15 mouse cellular contexts compared by ENCODE assay signal in the genomic region with DNA sequence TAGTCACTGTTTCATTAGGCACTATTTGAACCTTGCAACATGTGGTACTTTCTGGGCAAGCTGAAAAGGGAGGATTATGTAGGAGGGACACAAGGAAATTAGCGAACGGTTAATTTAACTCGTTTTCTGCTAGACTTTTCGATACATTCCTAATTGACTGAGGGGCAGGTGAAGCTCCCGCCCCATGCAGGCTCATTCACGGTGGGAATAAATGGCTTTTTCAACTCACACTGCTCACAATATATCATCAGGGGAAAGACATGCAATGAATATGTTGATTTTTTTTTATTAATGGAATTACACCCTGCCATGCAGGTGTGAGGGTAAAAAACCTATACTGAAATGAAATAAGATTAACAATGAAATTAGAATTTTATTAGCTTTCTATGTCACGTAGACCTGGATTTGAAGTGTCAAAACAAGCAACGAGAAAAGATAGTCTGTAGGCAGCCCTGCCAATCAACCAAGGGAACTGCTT. TPM values are rescaled to one million over a fixed set of nuclear protein-coding genes. Genes with fewer than 3 reads are reported as not detected.
A peak's percentile ranks its signal among the peaks of the same experiment; 100 is the strongest.
DNase-seq lines count a peak whose midpoint lies in the region; ATAC-seq and TF ChIP-seq lines count a peak whose summit lies in the region.
"Had no signal": no experiment of that assay in that cellular context is flagged by ENCODE, and none has a peak within 500 bp of the region (broad histone marks: within the 10 kb centered on the region; RNA-seq: fewer than 3 reads in every experiment).

No protein-coding gene starts in this region.

- H3K4me2 ChIP-seq in heart, postnatal 0 days (ENCODE audit: low read depth, low read length) = peak overlapping the region; percentile 40
- peak overlapping the region; percentile 42; the same call in 1 of the 2 replicates for H3K4me2 ChIP-seq in midbrain, embryonic 12.5 days (replicated peaks)
- no peak overlapping the region for H3K4me2 ChIP-seq in midbrain, postnatal 0 days (ENCODE audit: low read depth, low read length, poor library complexity, severe bottlenecking)
- H3K4me2 ChIP-seq in forebrain, postnatal 0 days (ENCODE audit: low read depth) = peak overlapping the region; percentile 29; the same call in 1 of the 2 replicates
- H3K4me2 ChIP-seq: embryonic facial prominence, embryonic 12.5 days; liver, embryonic 11.5 days had no signal

- DNase-seq in heart, postnatal 0 days (ENCODE audit: low spot score) = no peak
- no peak for DNase-seq in heart, postnatal 4 days
- DNase-seq in midbrain, postnatal 0 days (ENCODE audit: low spot score) = no peak
- no peak for DNase-seq in forebrain, embryonic 10.5 days (ENCODE audit: extremely low spot score, low spot score)
- DNase-seq in forebrain, postnatal 0 days = peak; percentile 53
- no peak for DNase-seq in left cerebral cortex, adult 8-10 months (ENCODE audit: low spot score in 2 of 2)
- no peak for DNase-seq in liver
- DNase-seq: cerebellum, adult 2 months; layer of hippocampus, postnatal 36 days; lung, postnatal 10 days; thymus, postnatal 14 days had no signal

- TF ChIP-seq EP300 in heart, postnatal 0 days (IDR thresholded peaks at IDR 0.05; ENCODE audit: low read depth) = no peak

- H3K4me1 ChIP-seq in heart, postnatal 0 days (ENCODE audit: control insufficient read depth, insufficient read depth) = no peaks in the 10 kb centered on the region
- peaks cover 40% of the 10 kb centered on the region for H3K4me1 ChIP-seq in midbrain, embryonic 12.5 days
- H3K4me1 ChIP-seq in midbrain, postnatal 0 days (ENCODE audit: insufficient read depth, low read length) = peaks cover 3% of the 10 kb centered on the region; the same call in 1 of the 2 replicates
- peaks cover 63% of the 10 kb centered on the region for H3K4me1 ChIP-seq in forebrain, embryonic 10.5 days
- H3K4me1 ChIP-seq in forebrain, postnatal 0 days (ENCODE audit: insufficient read depth) = no peaks in the 10 kb centered on the region
- H3K4me1 ChIP-seq: embryonic facial prominence, embryonic 12.5 days had no signal

- H3K36me3 ChIP-seq in heart, postnatal 0 days (replicated peaks; ENCODE audit: control insufficient read depth, insufficient read depth, low read length) = no peaks in the 10 kb centered on the region
- no peaks in the 10 kb centered on the region for H3K36me3 ChIP-seq in midbrain, embryonic 12.5 days
- H3K36me3 ChIP-seq in midbrain, postnatal 0 days (ENCODE audit: insufficient read depth, low read length) = no peaks in the 10 kb centered on the region
- H3K36me3 ChIP-seq in forebrain, embryonic 10.5 days (replicated peaks) = no peaks in the 10 kb centered on the region
- no peaks in the 10 kb centered on the region for H3K36me3 ChIP-seq in forebrain, postnatal 0 days (ENCODE audit: insufficient read depth)
- H3K36me3 ChIP-seq: embryonic facial prominence, embryonic 12.5 days; hindbrain, embryonic 15.5 days had no signal

- no peak overlapping the region for H3K27ac ChIP-seq in heart, postnatal 0 days (ENCODE audit: low read depth)
- no peak overlapping the region for H3K27ac ChIP-seq in midbrain, embryonic 12.5 days (replicated peaks)
- no peak overlapping the region for H3K27ac ChIP-seq in midbrain, postnatal 0 days (ENCODE audit: low read depth, low read length)
- H3K27ac ChIP-seq in forebrain, embryonic 10.5 days = peak overlapping the region; percentile 72; the same call in 1 of the 2 replicates
- H3K27ac ChIP-seq in forebrain, postnatal 0 days (ENCODE audit: low read depth, low read length) = no peak overlapping the region
- H3K27ac ChIP-seq: embryonic facial prominence, embryonic 12.5 days; hindbrain, embryonic 15.5 days had no signal

- H3K9ac ChIP-seq in heart, postnatal 0 days (replicated peaks; ENCODE audit: low read depth, low read length) = no peak overlapping the region
- H3K9ac ChIP-seq in midbrain, embryonic 12.5 days (replicated peaks) = no peak overlapping the region
- H3K9ac ChIP-seq in midbrain, postnatal 0 days (replicated peaks; ENCODE audit: low read length, poor library complexity, severe bottlenecking) = no peak overlapping the region
- no peak overlapping the region for H3K9ac ChIP-seq in forebrain, postnatal 0 days
- H3K9ac ChIP-seq: embryonic facial prominence, embryonic 12.5 days; hindbrain, embryonic 15.5 days had no signal

- ATAC-seq in heart, postnatal 0 days (ENCODE audit: insufficient read depth, low read depth) = no peak
- no peak for ATAC-seq in midbrain, embryonic 12.5 days (ENCODE audit: low FRiP score, low read depth)
- ATAC-seq in midbrain, postnatal 0 days (ENCODE audit: low FRiP score) = no peak
- ATAC-seq in forebrain, postnatal 0 days = no peak

- no peak for TF ChIP-seq CTCF in heart, postnatal 0 days (IDR thresholded peaks at IDR 0.05; ENCODE audit: low read depth)
- TF ChIP-seq CTCF in midbrain, postnatal 0 days (IDR thresholded peaks at IDR 0.05) = no peak
- TF ChIP-seq CTCF in forebrain, postnatal 0 days (IDR thresholded peaks at IDR 0.05; ENCODE audit: low read depth) = no peak

- H3K9me3 ChIP-seq in heart, postnatal 0 days (replicated peaks; ENCODE audit: control insufficient read depth, low read length) = no peaks in the 10 kb centered on the region
- no peaks in the 10 kb centered on the region for H3K9me3 ChIP-seq in midbrain, embryonic 12.5 days
- no peaks in the 10 kb centered on the region for H3K9me3 ChIP-seq in midbrain, postnatal 0 days (ENCODE audit: low read length)
- no peaks in the 10 kb centered on the region for H3K9me3 ChIP-seq in forebrain, embryonic 10.5 days
- no peaks in the 10 kb centered on the region for H3K9me3 ChIP-seq in forebrain, postnatal 0 days (ENCODE audit: low read length)
- H3K9me3 ChIP-seq: embryonic facial prominence, embryonic 12.5 days; hindbrain, embryonic 15.5 days had no signal

- H3K4me3 ChIP-seq in heart, postnatal 0 days (ENCODE audit: low read depth, low read length) = peak overlapping the region; percentile 25
- 0 out of 2 replicates have a peak overlapping the region, but pooled peaks have one; percentile 21 for H3K4me3 ChIP-seq in midbrain, embryonic 12.5 days
- H3K4me3 ChIP-seq in midbrain, postnatal 0 days (ENCODE audit: low read depth, low read length) = no peak overlapping the region
- peak overlapping the region; percentile 40 for H3K4me3 ChIP-seq in forebrain, embryonic 10.5 days
- no peak overlapping the region for H3K4me3 ChIP-seq in forebrain, postnatal 0 days (ENCODE audit: low read depth, low read length)

- H3K27me3 ChIP-seq in heart, postnatal 0 days (ENCODE audit: control insufficient read depth, insufficient read depth, low read length) = peaks cover 88% of the 10 kb centered on the region
- peaks cover 93% of the 10 kb centered on the region for H3K27me3 ChIP-seq in midbrain, embryonic 12.5 days
- H3K27me3 ChIP-seq in midbrain, postnatal 0 days (ENCODE audit: insufficient read depth, low read length) = peaks cover 76% of the 10 kb centered on the region
- H3K27me3 ChIP-seq in forebrain, embryonic 10.5 days (ENCODE audit: poor library complexity, severe bottlenecking) = peaks cover 100% of the 10 kb centered on the region
- H3K27me3 ChIP-seq in forebrain, postnatal 0 days (ENCODE audit: insufficient read depth, low read length) = peaks cover 71% of the 10 kb centered on the region

- 6% methylated on average over 8 of the region's 8 CpGs for WGBS in heart, postnatal 0 days
- 3% methylated on average over 8 of the region's 8 CpGs for WGBS in midbrain, embryonic 12.5 days
- WGBS in midbrain, postnatal 0 days = 2% methylated on average over 8 of the region's 8 CpGs
- WGBS in forebrain, embryonic 10.5 days = under 1% methylated on average over 8 of the region's 8 CpGs
- 2% methylated on average over 8 of the region's 8 CpGs for WGBS in forebrain, postnatal 0 days

RNA-seq across cellular contexts. Expression of a gene that starts 9.0 kb away (rescaled TPM):
- not detected in 2 replicates for total RNA-seq in heart, postnatal 0 days (2014; rRNA removed; ENCODE audit: low replicate concordance)
- polyA plus RNA-seq in heart, postnatal 0 days (2015; fragmentation: Nextera tagmentation; extraction: Ambion mirVana) = not detected in 2 replicates
- total RNA-seq in heart, postnatal 4 days (2021) = not detected
- polyA plus RNA-seq in midbrain, embryonic 12.5 days (2016; fragmentation: Nextera tagmentation; extraction: Ambion mirVana) = 3.6 TPM in 2 replicates
- not detected in 2 replicates for total RNA-seq in midbrain, postnatal 0 days (2014; rRNA removed)
- polyA plus RNA-seq in midbrain, postnatal 0 days (2015; fragmentation: Nextera tagmentation; extraction: Ambion mirVana) = 0.10 and 0.12 TPM in 2 replicates
- 8.8 and 10.5 TPM in 2 replicates for polyA plus RNA-seq in forebrain, embryonic 10.5 days (2016; fragmentation: Nextera tagmentation; extraction: Ambion mirVana)
- 1.5 TPM in 2 replicates for total RNA-seq in forebrain, postnatal 0 days (2014; rRNA removed)
- 1.5 and 1.7 TPM in 2 replicates for polyA plus RNA-seq in forebrain, postnatal 0 days (2015; fragmentation: Nextera tagmentation; extraction: Ambion mirVana)
- under 1 TPM in 3 of 4 experiments, not detected in 1; 0.37 to 0.53 (median 0.39) TPM for total RNA-seq in left cerebral cortex, adult 8-10 months (2022)
- polyA plus RNA-seq: cerebellum, adult 2 months; liver, embryonic 11.5 days had no signal

RNA-seq across cellular contexts. Expression of a gene that starts 39.9 kb away (rescaled TPM):
- total RNA-seq in heart, postnatal 0 days (2014; rRNA removed; ENCODE audit: low replicate concordance) = 18.4 and 28.5 TPM in 2 replicates
- 27.4 and 28.5 TPM in 2 replicates for polyA plus RNA-seq in heart, postnatal 0 days (2015; fragmentation: Nextera tagmentation; extraction: Ambion mirVana)
- total RNA-seq in heart, postnatal 4 days (2021) = 10 to 100 TPM; 29.3 to 29.6 TPM
- polyA plus RNA-seq in midbrain, embryonic 12.5 days (2016; fragmentation: Nextera tagmentation; extraction: Ambion mirVana) = 33.3 and 44.7 TPM in 2 replicates
- total RNA-seq in midbrain, postnatal 0 days (2014; rRNA removed) = 9.6 and 26.7 TPM in 2 replicates
- 23.9 and 31.4 TPM in 2 replicates for polyA plus RNA-seq in midbrain, postnatal 0 days (2015; fragmentation: Nextera tagmentation; extraction: Ambion mirVana)
- polyA plus RNA-seq in forebrain, embryonic 10.5 days (2016; fragmentation: Nextera tagmentation; extraction: Ambion mirVana) = 34.4 and 37.8 TPM in 2 replicates
- 13.3 and 39.1 TPM in 2 replicates for total RNA-seq in forebrain, postnatal 0 days (2014; rRNA removed)
- polyA plus RNA-seq in forebrain, postnatal 0 days (2015; fragmentation: Nextera tagmentation; extraction: Ambion mirVana) = 35.8 and 37.7 TPM in 2 replicates
- total RNA-seq in left cerebral cortex, adult 8-10 months (2022) = 10 to 100 TPM; 13.1 to 17.3 (median 15.2) TPM

Comparison
In these comparisons a context has a peak if more than half of its experiments do, and no peak if none do; other contexts are left out.
1. H3K4me3 ChIP-seq: peak in heart, postnatal 0 days (single experiment), midbrain, embryonic 12.5 days (single experiment) and forebrain, embryonic 10.5 days (single experiment); none in midbrain, postnatal 0 days (single experiment) and forebrain, postnatal 0 days (single experiment).